Mouse (Mus musculus) c-Kit-positive CD71-positive TER-119-positive erythroid progenitor cells, embryonic 14.5 days (primary cell): ENCODE measurements around the gene Psmb8.
A peak's percentile ranks its signal among the peaks of the same experiment; 100 is the strongest.

Experiments used
- DNase-seq: peaks from one replicate; pipeline ENCODE4 v3.0.0-alpha.2; 2013; ENCODE audit warnings: low spot score

The Psmb8 gene

DNA sequence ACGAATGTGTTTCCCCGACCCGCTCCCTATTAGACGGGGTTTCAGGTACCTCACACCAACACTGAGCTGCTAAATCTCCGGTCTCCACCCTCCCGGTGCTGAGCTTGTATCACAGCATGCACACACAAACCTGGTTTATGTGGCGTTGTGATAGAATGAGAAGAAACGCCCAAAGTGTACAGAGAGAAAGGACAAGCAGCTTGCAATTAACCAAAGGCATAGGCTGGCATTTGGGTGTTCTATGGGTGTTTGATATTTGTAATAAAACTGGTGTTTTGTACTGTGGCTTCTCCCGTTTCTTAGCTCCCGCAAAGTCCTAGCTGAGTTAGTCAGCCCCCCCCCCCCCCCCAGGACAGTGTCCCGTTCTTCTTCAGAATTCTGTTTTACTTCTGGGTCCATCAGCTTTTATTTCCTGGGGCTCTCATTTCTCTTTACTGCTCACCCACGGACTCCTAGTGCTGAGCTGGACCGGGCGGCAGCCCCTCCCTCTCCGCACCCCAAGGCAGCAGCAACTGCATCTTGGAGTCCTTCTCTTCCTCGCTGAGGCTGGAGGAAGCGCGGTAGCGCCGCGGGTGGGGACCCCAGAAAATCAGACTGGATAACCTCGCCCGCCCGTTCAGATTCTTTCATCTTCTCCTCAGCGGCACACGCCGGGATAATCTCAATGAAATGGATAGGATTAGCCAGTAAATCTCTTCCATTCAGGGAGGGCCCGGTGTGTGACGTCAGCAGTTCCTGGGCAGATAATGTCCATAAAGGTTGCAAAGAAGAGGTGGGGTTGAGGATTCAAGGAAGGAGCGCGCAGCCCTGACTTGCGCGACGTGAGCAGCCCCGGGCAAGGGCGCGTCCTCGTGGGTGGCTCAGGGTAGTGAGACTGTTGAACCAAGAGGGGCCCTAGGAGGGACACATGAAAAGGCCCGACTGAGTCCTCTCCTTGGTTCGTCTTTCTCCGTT, at the start of gene Psmb8:
TSS of gene Psmb8 (plus strand) at position 781 of the 954 bp plus-strand sequence.
- DNase-seq, result peak; percentile 44

DNA sequence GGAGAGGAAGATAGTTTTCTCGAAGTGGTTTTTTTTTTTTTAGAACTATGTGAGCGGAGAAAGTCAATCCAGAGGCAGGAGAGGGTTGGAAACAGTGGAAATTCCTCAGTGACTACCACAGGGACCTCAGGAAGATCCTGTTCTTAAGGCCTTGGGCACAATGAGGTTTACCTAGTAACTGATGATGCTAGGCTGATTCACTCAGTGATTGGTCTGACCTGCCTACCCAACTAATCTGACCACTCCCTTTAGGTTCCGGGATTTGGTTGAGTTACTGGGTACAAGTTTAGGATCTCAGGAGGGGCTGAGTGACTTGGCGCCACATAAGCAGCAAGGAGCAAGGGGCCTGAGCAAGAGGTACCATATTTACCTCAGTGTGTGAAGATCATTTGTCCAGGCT, 44.6 kb upstream of the Psmb8 start, which contains the start of gene H2-DMb1:
TSS of gene H2-DMb1 (plus strand) at position 150 of the 400 bp plus-strand sequence.
- no peak for DNase-seq

GRCm38 (mm10) chr17:34155534-34155933, 42.0 kb upstream of the Psmb8 start:
- no peak for DNase-seq

- no peak for DNase-seq
Measured at GRCm38 (mm10) chr17:34164202-34164895, 33.2 kb upstream of the Psmb8 start.

- DNase-seq, result no peak
Measured at GRCm38 (mm10) chr17:34165033-34165730, 32.3 kb upstream of the Psmb8 start.

DNA sequence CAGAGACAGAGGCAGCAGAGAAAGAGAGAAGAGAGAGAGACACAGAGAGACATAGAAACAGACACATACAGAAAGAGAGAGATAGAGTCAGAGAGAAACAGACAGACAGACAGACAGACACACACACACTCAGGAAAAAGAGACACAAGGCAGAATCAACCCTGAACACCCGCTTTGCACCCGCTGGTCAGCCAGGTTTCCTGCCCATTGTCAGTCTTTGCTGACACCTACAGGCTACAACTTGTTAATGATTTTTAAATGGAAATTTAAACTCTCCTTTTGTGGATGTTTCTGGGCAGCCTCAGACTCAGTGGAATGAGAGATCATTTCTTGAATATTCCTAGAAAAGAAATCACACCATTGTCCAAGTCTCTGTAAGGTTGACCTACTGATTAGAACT, 28.2 kb upstream of the Psmb8 start:
- DNase-seq, result peak; percentile 26

- no peak for DNase-seq
Measured at GRCm38 (mm10) chr17:34170487-34170876, 27.0 kb upstream of the Psmb8 start.

GRCm38 (mm10) chr17:34170877-34171498, 26.5 kb upstream of the Psmb8 start:
- DNase-seq, result peak; percentile 82

GRCm38 (mm10) chr17:34172528-34172927, 25.0 kb upstream of the Psmb8 start:
- no peak for DNase-seq

DNA sequence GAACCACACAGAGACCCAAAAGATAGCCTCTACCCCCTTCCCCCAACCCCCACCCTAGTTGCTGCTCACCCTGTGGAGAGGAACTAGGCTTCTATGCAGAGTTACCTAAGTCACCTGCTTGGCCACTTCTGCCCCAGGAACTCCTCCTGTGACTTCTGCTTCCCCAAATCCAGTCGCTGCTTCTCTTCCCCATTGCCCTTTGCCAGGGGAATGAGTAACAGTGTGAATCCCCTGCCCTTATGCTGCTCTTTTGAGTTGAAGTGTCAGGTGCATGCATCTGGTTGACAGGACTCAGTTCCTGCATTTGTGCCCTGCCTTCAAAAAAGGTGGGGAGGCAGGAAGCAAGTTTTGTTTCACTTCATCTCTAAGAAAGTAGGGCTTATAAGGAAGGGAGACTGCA, 23.4 kb upstream of the Psmb8 start:
- DNase-seq, result no peak

DNA sequence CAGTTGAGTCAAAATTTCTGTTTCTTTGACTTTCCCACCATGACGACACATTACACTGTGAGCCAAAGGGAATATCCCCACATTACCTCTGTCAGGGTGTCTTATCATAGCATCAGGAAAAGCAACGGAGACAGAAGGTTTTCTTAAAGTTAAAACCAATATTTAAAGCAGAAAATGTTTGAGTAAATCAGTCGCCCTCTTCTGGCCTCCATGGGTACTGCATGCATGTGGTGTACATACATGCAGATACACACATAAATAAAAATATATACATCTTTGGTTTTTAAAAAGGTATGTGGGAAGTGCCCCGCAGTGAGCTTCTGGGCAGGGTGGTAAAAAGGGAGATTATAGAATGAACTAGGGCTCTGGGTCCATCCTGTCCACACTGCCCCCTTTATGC, 20.3 kb upstream of the Psmb8 start:
- no peak for DNase-seq

DNA sequence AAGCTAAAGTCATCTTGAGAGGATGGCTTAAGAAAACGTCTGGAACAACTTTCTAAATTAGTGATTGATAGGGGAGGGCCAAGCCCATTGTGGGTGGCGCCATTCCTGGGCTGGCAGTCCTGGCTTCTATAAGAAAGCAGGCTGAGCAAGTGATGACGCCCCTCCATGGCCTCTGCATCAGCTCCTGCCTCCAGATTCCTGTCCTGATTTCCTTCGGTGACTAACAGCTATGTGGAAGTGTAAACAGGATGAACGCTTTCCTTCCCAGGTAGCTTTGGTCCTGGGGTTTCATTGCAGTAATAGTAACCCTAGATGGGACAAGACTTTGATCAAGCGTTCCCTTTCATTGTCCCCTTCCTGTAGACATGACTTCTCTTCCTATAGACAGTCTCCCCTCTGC, 18.5 kb upstream of the Psmb8 start:
- DNase-seq, result no peak

DNA sequence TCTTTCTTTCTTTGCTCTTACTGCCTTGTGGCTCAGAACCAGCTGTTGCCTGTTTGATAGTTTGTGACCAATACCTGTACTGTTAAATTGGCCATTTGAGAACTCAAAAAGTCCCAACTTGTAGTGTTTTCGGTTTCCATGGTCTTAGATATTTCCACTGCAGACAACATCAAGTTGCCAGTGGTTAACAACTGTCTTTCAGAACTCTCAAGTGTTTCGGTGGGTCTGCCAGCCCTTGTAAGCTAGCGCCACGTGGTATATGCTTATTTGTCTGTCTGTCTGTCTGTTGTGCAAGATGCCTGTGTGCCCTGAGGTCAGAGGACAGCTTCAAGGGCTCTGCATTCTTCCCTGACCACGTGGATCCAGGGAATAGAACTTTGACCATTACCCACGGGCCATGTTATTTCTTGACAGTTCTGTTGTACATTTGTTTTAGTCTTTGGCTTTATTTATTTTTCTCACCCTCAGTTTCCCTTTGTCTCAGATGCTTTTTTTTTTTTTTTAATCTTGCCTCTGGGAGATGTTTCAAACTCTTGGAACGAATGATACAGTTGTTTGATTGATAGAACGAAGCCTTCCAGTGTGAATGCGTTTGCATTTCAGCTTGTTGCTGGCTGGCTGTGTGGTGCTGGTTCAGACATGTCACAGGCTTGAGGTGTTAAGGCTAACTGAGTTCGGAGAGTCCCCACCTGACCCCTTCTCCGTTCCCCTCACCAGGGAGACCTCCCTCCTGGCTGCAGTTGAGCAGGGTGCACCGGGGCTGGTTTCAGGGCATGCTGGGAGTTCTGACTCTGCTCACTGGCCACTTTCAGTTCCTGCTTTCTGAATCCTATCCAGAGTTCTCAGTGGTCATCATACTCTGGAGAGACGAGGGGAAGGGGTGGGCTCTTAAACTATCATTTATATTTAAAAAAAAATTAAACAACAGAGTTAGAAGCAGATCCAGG, 17.3 kb upstream of the Psmb8 start:
- DNase-seq, result no peak

- DNase-seq, result no peak
Measured at GRCm38 (mm10) chr17:34183564-34184219, 13.8 kb upstream of the Psmb8 start.

- DNase-seq, result no peak
Measured at GRCm38 (mm10) chr17:34185526-34185925, 12.0 kb upstream of the Psmb8 start.

- no peak for DNase-seq
Measured at GRCm38 (mm10) chr17:34186885-34187260, 10.6 kb upstream of the Psmb8 start.

GRCm38 (mm10) chr17:34187261-34187916, 10.1 kb upstream of the Psmb8 start, which contains the start of the genes Tap1 and Psmb9:
TSS of gene Tap1 (plus strand) at chr17:34187553.
TSS of gene Psmb9 (minus strand) at chr17:34187764.
- DNase-seq, result peak; percentile 95

GRCm38 (mm10) chr17:34188010-34188409, 9.5 kb upstream of the Psmb8 start:
- peak; percentile 36 for DNase-seq

- DNase-seq, result no peak
Measured at GRCm38 (mm10) chr17:34188986-34189385, 8.5 kb upstream of the Psmb8 start.

DNA sequence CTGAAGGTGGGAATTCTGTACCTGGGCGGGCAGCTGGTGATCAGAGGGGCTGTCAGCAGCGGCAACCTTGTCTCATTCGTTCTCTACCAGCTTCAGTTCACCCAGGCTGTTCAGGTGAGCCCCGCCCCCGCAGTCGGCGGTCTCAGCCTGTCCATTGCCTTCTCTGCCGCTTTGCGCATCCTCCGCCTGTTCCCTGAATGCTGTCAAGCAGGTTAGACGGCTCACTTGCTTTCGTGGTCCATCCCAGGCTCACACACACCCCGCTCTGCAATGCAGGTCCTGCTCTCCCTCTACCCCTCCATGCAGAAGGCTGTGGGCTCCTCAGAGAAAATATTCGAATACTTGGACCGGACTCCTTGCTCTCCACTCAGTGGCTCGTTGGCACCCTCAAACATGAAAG, 4.7 kb upstream of the Psmb8 start:
- no peak for DNase-seq
